Mouse (Mus musculus): ENCODE results near the gene Tomm20.
A peak's percentile ranks its signal among the peaks of the same experiment; 100 is the strongest.

The Tomm20 gene

GRCm38 (mm10) chr8:126965246-126965645 is 19.6 kb upstream of the Tomm20 start:
- no peak for DNase-seq (ENCODE audit: extremely low read depth, insufficient read length, low spot score)

- DNase-seq (ENCODE audit: extremely low read depth, insufficient read length, low spot score) = no peak
These were observed 17.2 kb upstream of the Tomm20 start for GRCm38 (mm10) chr8:126962871-126963270.

- DNase-seq (ENCODE audit: extremely low read depth, insufficient read length, low spot score) = no peak
These were observed 15.9 kb upstream of the Tomm20 start for GRCm38 (mm10) chr8:126961516-126961915.

- no peak for DNase-seq (ENCODE audit: extremely low read depth, insufficient read length, low spot score)
These were observed 6.4 kb upstream of the Tomm20 start for GRCm38 (mm10) chr8:126951900-126952636.

GRCm38 (mm10) chr8:126949527-126949926 is 3.9 kb upstream of the Tomm20 start:
- no peak for DNase-seq (ENCODE audit: extremely low read depth, insufficient read length, low spot score)

- no peak for DNase-seq (ENCODE audit: extremely low read depth, insufficient read length, low spot score)
These were observed 800 bp upstream of the Tomm20 start for GRCm38 (mm10) chr8:126946444-126946843.

- peak; percentile 53 for DNase-seq (ENCODE audit: extremely low read depth, insufficient read length, low spot score)
These were observed 608 bp downstream of the Tomm20 start for GRCm38 (mm10) chr8:126944781-126945691.

GRCm38 (mm10) chr8:126943565-126943964 is 2.1 kb downstream of the Tomm20 start:
- no peak for DNase-seq (ENCODE audit: extremely low read depth, insufficient read length, low spot score)

GRCm38 (mm10) chr8:126937337-126937736 is 8.3 kb downstream of the Tomm20 start:
- no peak for DNase-seq (ENCODE audit: extremely low read depth, insufficient read length, low spot score)

GRCm38 (mm10) chr8:126935932-126936331 is 9.7 kb downstream of the Tomm20 start:
- DNase-seq (ENCODE audit: extremely low read depth, insufficient read length, low spot score) = no peak

- no peak for DNase-seq (ENCODE audit: extremely low read depth, insufficient read length, low spot score)
These were observed 10.3 kb downstream of the Tomm20 start for GRCm38 (mm10) chr8:126935387-126935786.

- no peak for DNase-seq (ENCODE audit: extremely low read depth, insufficient read length, low spot score)
These were observed 13.0 kb downstream of the Tomm20 start for GRCm38 (mm10) chr8:126932656-126933055.

GRCm38 (mm10) chr8:126932249-126932648 is 13.4 kb downstream of the Tomm20 start:
- DNase-seq (ENCODE audit: extremely low read depth, insufficient read length, low spot score) = no peak

GRCm38 (mm10) chr8:126931720-126932119 is 13.9 kb downstream of the Tomm20 start:
- no peak for DNase-seq (ENCODE audit: extremely low read depth, insufficient read length, low spot score)

- DNase-seq (ENCODE audit: extremely low read depth, insufficient read length, low spot score) = no peak
These were observed 16.0 kb downstream of the Tomm20 start for GRCm38 (mm10) chr8:126929607-126930161.

- DNase-seq (ENCODE audit: extremely low read depth, insufficient read length, low spot score) = peak; percentile 41
These were observed 16.7 kb downstream of the Tomm20 start for GRCm38 (mm10) chr8:126928755-126929505.

- DNase-seq (ENCODE audit: extremely low read depth, insufficient read length, low spot score) = no peak
These were observed 17.6 kb downstream of the Tomm20 start for GRCm38 (mm10) chr8:126928028-126928427.

GRCm38 (mm10) chr8:126927058-126927457 is 18.6 kb downstream of the Tomm20 start:
- no peak for DNase-seq (ENCODE audit: extremely low read depth, insufficient read length, low spot score)

GRCm38 (mm10) chr8:126922981-126923380 is 22.7 kb downstream of the Tomm20 start:
- no peak for DNase-seq (ENCODE audit: extremely low read depth, insufficient read length, low spot score)

- no peak for DNase-seq (ENCODE audit: extremely low read depth, insufficient read length, low spot score)
These were observed 24.2 kb downstream of the Tomm20 start for GRCm38 (mm10) chr8:126921432-126921831.

GRCm38 (mm10) chr8:126920845-126921244 is 24.8 kb downstream of the Tomm20 start:
- peak; percentile 64 for DNase-seq (ENCODE audit: extremely low read depth, insufficient read length, low spot score)

Measured in 3134 (cell line).